8 mouse cellular contexts compared by ENCODE assay signal in the genomic region with DNA sequence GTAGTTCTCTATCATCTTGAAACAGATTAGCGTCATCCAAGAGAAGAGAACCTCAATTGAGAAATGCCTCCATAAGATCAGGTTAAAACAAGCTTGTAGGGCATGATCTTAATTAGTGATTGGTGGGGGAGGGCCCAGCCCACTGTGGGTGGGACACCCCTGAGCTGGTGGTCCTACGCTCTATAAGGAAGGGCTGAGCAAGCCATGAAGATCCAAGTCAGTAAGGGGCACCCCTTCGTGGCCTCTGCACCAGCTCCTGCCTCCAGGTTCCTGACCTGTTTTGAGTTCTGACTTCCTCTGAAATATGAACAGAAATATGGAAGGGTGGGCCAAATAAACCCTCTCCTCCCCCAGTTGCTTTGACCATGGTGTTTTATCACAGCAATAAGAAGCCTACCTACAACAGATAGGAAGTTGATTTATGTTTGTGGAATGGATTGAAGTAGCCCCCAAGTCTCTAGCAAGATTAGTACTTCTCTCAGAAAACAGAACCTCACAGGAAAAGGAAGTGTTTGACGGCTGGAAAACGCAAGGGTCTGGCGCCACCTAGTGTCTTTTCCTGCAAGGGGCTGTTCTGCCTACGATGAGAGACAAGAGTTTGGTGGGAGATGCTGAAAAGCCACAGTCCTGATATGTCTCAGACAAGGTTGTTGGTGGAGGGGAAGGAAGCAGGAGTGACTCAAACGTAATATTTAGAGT.
A peak's percentile ranks its signal among the peaks of the same experiment; 100 is the strongest.
DNase-seq lines count a peak whose midpoint lies in the region; ATAC-seq and TF ChIP-seq lines count a peak whose summit lies in the region.

No protein-coding gene starts in this region.

- no peak overlapping the region for H3K27ac ChIP-seq in left cerebral cortex, adult 2 months

- no peak overlapping the region for H3K4me3 ChIP-seq in left cerebral cortex, adult 2 months

- intact Hi-C loops in left cerebral cortex, adult 2 months (cut with DNase I) = loop anchor here (1.0 to 5.0 kb wide), 8 partner anchors 55 to 466 kb away; partner anchors contain the start of genes Aftph, Lgalsl and Peli1

- ATAC-seq in megakaryocyte progenitor cell, adult 5-6 weeks (replicated peaks; ENCODE audit: poor library complexity) = peak; percentile 73

- TF ChIP-seq CTCF in left cerebral cortex, adult 2 months (IDR thresholded peaks at IDR 0.05) = peak; percentile 91

- DNase-seq in adipocyte (ENCODE audit: low spot score) = peak; percentile 88
- peak; percentile 77 to 82 for DNase-seq in cerebellum, postnatal 36 days
- DNase-seq in gastrocnemius, adult 18-20 months (ENCODE audit: low spot score) = peak; percentile 84
- peak; percentile 93 for DNase-seq in induced T-regulatory cell, adult 2 months (ENCODE audit: low read depth)
- DNase-seq in left cerebral cortex, adult 2 months (ENCODE audit: extremely low spot score in 1 of 2, low spot score in 2 of 2) = peak; percentile 79 to 89
- DNase-seq in right cerebral cortex, postnatal 10 days (ENCODE audit: low spot score in 2 of 2) = peak; percentile 86 to 93
- DNase-seq in urinary bladder, postnatal 25 days (ENCODE audit: low spot score) = peak; percentile 78
